Mouse (Mus musculus) heart, postnatal 0 days (tissue): ENCODE measurements at regions not wholly inside any gene's neighbourhood (a gene's known extent, or its start where the extent isn't known, plus 50 kb on each side); places are given as distances from the start of the nearest gene placed in this dataset.

Experiments used
- CTCF ChIP-seq: IDR thresholded peaks from 2 replicates; pipeline ENCODE4 v1.5.1; 2016; ENCODE audit warnings: antibody characterized with exemption, control low read depth, low read depth
- EP300 ChIP-seq: IDR thresholded peaks from 2 replicates; pipeline ENCODE4 v1.6.1; 2016; ENCODE audit warnings: antibody characterized with exemption, low read depth

DNA sequence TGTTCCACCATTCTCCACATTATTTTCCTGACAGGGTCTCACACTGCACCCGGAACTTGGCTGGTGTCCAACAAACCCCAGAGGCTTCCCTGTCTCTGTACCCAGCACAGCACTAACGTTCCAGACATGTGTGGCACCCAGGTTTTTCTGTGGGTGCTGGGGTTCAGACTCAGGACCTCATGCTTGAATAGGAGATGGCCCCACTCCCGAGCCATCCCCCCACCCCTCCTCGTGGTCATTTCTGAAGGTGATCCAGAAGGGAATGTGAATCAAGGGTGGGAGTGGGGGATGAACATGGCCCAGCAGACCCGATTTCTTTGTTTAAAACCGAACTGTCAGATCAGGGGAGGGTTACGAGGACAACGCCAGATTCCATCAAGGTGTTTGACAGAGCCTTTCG is 245.6 kb downstream of the Tbc1d1 start:
- TF ChIP-seq CTCF (no peak), EP300 (no peak)
